Mouse (Mus musculus) thymus, adult 2 months (tissue): ENCODE results near the gene Mrtfa.

Source experiments
- CTCF ChIP-seq: fragments of 200-500 bp; IDR thresholded peaks from 2 replicates; pipeline ENCODE4 v1.5.1; 2012; ENCODE audit warnings: mild to moderate bottlenecking, control low read depth, low read length, moderate library complexity, borderline replicate concordance; ENCODE audit not compliant: control insufficient read depth, poor library complexity, insufficient read depth; ENCODE audit errors: extremely low read depth
- POLR2A ChIP-seq: fragments of 200-500 bp; IDR thresholded peaks from 2 replicates; pipeline ENCODE4 v1.6.1; 2012; ENCODE audit warnings: mild to moderate bottlenecking, low read length, control low read depth, moderate library complexity; ENCODE audit not compliant: control insufficient read depth, poor library complexity, insufficient read depth; ENCODE audit errors: extremely low read depth

DNA sequence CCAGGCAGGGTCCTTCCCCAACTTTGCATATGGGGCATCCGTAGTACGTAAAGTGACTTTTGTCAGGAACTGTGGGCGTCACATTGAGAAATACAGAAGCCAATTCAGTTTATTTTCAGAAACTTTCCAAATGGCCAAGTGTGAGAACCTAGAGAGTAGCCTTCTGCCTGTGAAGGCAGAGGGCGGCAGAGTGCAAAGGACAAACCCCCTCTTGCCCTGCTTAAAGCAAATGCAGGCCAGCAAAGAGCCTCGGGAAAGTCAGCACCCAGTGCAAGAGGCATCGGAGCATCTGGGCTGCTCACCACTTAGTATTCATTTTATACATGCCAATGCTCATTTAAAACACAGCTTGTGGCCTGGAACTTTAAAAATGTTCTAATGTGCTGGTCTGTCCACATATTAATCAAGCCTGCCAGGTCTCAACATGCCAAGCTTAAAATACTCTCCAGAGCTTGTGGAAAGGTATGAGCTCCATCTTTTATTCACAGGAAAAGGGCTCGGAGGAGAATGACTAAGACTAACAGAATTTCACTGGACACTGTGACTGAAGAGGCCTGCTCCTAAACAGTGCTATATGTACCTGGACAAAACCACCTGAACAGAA lies 31.9 kb downstream of the Mrtfa start:
- TF ChIP-seq CTCF (no peak), POLR2A (no peak)
